Mouse (Mus musculus): ENCODE measurements at regions not wholly inside any gene's neighbourhood (a gene's known extent, or its start where the extent isn't known, plus 50 kb on each side); places are given as distances from the start of the nearest gene placed in this dataset.

GRCm38 (mm10) chr3:144270206-144270605 is 65.2 kb upstream of the Lmo4 start:
- no peak overlapping the region for H3K4me2 ChIP-seq (replicated peaks)
- H3K27me3 ChIP-seq: no peaks in the 10 kb centered on the region
- no peak for ATAC-seq (replicated peaks)
- H3K4me1 ChIP-seq: no peaks in the 10 kb centered on the region
- no peaks in the 10 kb centered on the region for H3K36me3 ChIP-seq
- WGBS: 84% methylated on average over 6 of the region's 6 CpGs
- no peak overlapping the region for H3K9ac ChIP-seq (replicated peaks)
- H3K27ac ChIP-seq (replicated peaks): no peak overlapping the region
- H3K4me3 ChIP-seq: no peak overlapping the region
- H3K9me3 ChIP-seq: no peaks in the 10 kb centered on the region

- ATAC-seq (replicated peaks): no peak
- 61% methylated on average over 3 of the region's 3 CpGs for WGBS
- Histone ChIP-seq H3K9ac (replicated peaks) (no peak overlapping the region), H3K4me2 (replicated peaks) (no peak overlapping the region), H3K36me3 (no peaks in the 10 kb centered on the region), H3K4me1 (peaks cover 14% of the 10 kb centered on the region), H3K4me3 (no peak overlapping the region), H3K27me3 (no peaks in the 10 kb centered on the region), H3K27ac (replicated peaks) (no peak overlapping the region), H3K9me3 (no peaks in the 10 kb centered on the region)
These were observed 59.5 kb upstream of the Lmo4 start for GRCm38 (mm10) chr3:144264554-144264953.

GRCm38 (mm10) chr3:144260886-144261285 is 55.9 kb upstream of the Lmo4 start:
- H3K36me3 ChIP-seq: no peaks in the 10 kb centered on the region
- H3K4me3 ChIP-seq: no peak overlapping the region
- H3K9me3 ChIP-seq: no peaks in the 10 kb centered on the region
- ATAC-seq (replicated peaks): no peak
- H3K27ac ChIP-seq (replicated peaks): no peak overlapping the region
- H3K4me1 ChIP-seq: peaks cover 20% of the 10 kb centered on the region
- no peak overlapping the region for H3K4me2 ChIP-seq (replicated peaks)
- no peaks in the 10 kb centered on the region for H3K27me3 ChIP-seq
- WGBS: 59% methylated on average over 2 of the region's 2 CpGs
- H3K9ac ChIP-seq (replicated peaks): no peak overlapping the region

GRCm38 (mm10) chr3:144257714-144258517 is 52.9 kb upstream of the Lmo4 start:
- H3K27me3 ChIP-seq: no peaks in the 10 kb centered on the region
- H3K4me2 ChIP-seq (replicated peaks): no peak overlapping the region
- ATAC-seq (replicated peaks): 0 out of 2 replicates have a peak, but pooled peaks have one; percentile 27
- WGBS: 66% methylated on average over 6 of the region's 6 CpGs
- H3K9ac ChIP-seq (replicated peaks): no peak overlapping the region
- H3K9me3 ChIP-seq: no peaks in the 10 kb centered on the region
- peaks cover 20% of the 10 kb centered on the region for H3K4me1 ChIP-seq
- no peak overlapping the region for H3K4me3 ChIP-seq
- peak overlapping the region; percentile 56 for H3K27ac ChIP-seq (replicated peaks)
- no peaks in the 10 kb centered on the region for H3K36me3 ChIP-seq

- Histone ChIP-seq H3K4me3 (no peak overlapping the region), H3K9me3 (no peaks in the 10 kb centered on the region), H3K4me1 (peaks cover 20% of the 10 kb centered on the region), H3K9ac (replicated peaks) (no peak overlapping the region), H3K36me3 (no peaks in the 10 kb centered on the region), H3K4me2 (replicated peaks) (no peak overlapping the region), H3K27ac (replicated peaks) (peak overlapping the region; percentile 56; the same call in 1 of the 2 replicates), H3K27me3 (no peaks in the 10 kb centered on the region)
- ATAC-seq (replicated peaks): peak; percentile 76
- WGBS: 53% methylated on average over 9 of the region's 9 CpGs
These were observed 52.2 kb upstream of the Lmo4 start for GRCm38 (mm10) chr3:144257196-144257595.

- Histone ChIP-seq H3K9ac (replicated peaks) (no peak overlapping the region), H3K27ac (replicated peaks) (no peak overlapping the region), H3K9me3 (no peaks in the 10 kb centered on the region), H3K27me3 (no peaks in the 10 kb centered on the region), H3K4me3 (no peak overlapping the region), H3K36me3 (no peaks in the 10 kb centered on the region), H3K4me1 (peaks cover 19% of the 10 kb centered on the region), H3K4me2 (replicated peaks) (no peak overlapping the region)
- ATAC-seq (replicated peaks): no peak
- WGBS: 93% methylated on average over 12 of the region's 12 CpGs
These were observed 50.9 kb upstream of the Lmo4 start for GRCm38 (mm10) chr3:144255596-144256550.
